Mouse (Mus musculus) C2C12 (cell line): Measurements from ENCODE around the gene Klhl41. TPM values are rescaled to one million over a fixed set of nuclear protein-coding genes. Genes with fewer than 3 reads are reported as not detected.

Experiments used
- H3K27me3 ChIP-seq: one replicate; pipeline ENCODE4 v1.6.1; 2011; ENCODE audit not compliant: control insufficient read depth, insufficient read depth, insufficient read length
- H3K36me3 ChIP-seq: one replicate; pipeline ENCODE4 v1.6.1; 2011; ENCODE audit not compliant: control insufficient read depth, insufficient read depth
- H3K4me3 ChIP-seq: one replicate; pipeline ENCODE4 v1.5.1; 2011; ENCODE audit warnings: mild to moderate bottlenecking, control low read depth; ENCODE audit not compliant: poor library complexity, insufficient read depth, severe bottlenecking
- H3K79me2 ChIP-seq: one replicate; pipeline ENCODE4 v1.6.1; 2011; ENCODE audit not compliant: control insufficient read depth, insufficient read depth
- H3K79me3 ChIP-seq: one replicate; pipeline ENCODE4 v1.6.1; 2011; ENCODE audit warnings: low read depth, control low read depth
- H3ac ChIP-seq: one replicate; pipeline ENCODE3; 2011; ENCODE audit warnings: low read depth; ENCODE audit not compliant: control insufficient read depth, insufficient read length
- CEBPB ChIP-seq: IDR thresholded peaks from one replicate; pipeline ENCODE4 v1.6.1; 2011; ENCODE audit warnings: low read depth, mild to moderate bottlenecking, control low read depth, moderate library complexity
- CTCF ChIP-seq: IDR thresholded peaks from one replicate; pipeline ENCODE4 v1.5.1; 2011; ENCODE audit not compliant: control insufficient read depth, insufficient read depth, insufficient read length
- FOSL1 ChIP-seq: IDR thresholded peaks from one replicate; pipeline ENCODE4 v1.8.0; 2011; ENCODE audit warnings: mild to moderate bottlenecking, low read length; ENCODE audit not compliant: poor library complexity, insufficient read depth, severe bottlenecking
- MAX ChIP-seq: IDR thresholded peaks from one replicate; pipeline ENCODE4 v1.6.1; 2011; ENCODE audit warnings: mild to moderate bottlenecking, control low read depth
- MYOD1 ChIP-seq: IDR thresholded peaks from one replicate; pipeline ENCODE4 v1.6.1; 2011; ENCODE audit warnings: low read depth; ENCODE audit not compliant: control insufficient read depth, insufficient read length
- MYOG ChIP-seq: IDR thresholded peaks from one replicate; pipeline ENCODE4 v1.6.1; 2011; ENCODE audit not compliant: control insufficient read depth, insufficient read length; ENCODE audit errors: extremely low read depth
- USF1 ChIP-seq: IDR thresholded peaks from one replicate; pipeline ENCODE4 v1.6.1; 2011; ENCODE audit warnings: low read depth, mild to moderate bottlenecking, control low read depth, moderate library complexity
- polyA plus RNA-seq: library from polyadenylated mRNA; unstranded; fragments of >200 nt; fragmentation: generic; extraction: Trizol; gene quantifications from one replicate; pipeline ENCODE4 v1.2.1, GENCODE M21; 2012; ENCODE audit warnings: missing spikeins

Gene Klhl41
- polyA plus RNA-seq, 1 experiment: 0.88 TPM

GRCm38 (mm10) chr2:69679990-69680389, 10.1 kb downstream of the Klhl41 start:
- TF ChIP-seq MYOG (no peak), MAX (no peak), MYOD1 (no peak), FOSL1 (no peak), CTCF (no peak), CEBPB (no peak), USF1 (no peak)
- H3K36me3 ChIP-seq: no peaks in the 10 kb centered on the region
- no peak overlapping the region for H3ac ChIP-seq
- no peaks in the 10 kb centered on the region for H3K79me2 ChIP-seq
- H3K27me3 ChIP-seq: no peaks in the 10 kb centered on the region
- no peaks in the 10 kb centered on the region for H3K79me3 ChIP-seq
- no peak overlapping the region for H3K4me3 ChIP-seq

- H3K79me2 ChIP-seq: no peaks in the 10 kb centered on the region
- H3ac ChIP-seq: no peak overlapping the region
- H3K36me3 ChIP-seq: peaks cover 2% of the 10 kb centered on the region
- no peaks in the 10 kb centered on the region for H3K79me3 ChIP-seq
- TF ChIP-seq MAX: no peak
- no peak for TF ChIP-seq CEBPB
- TF ChIP-seq MYOG: no peak
- no peak for TF ChIP-seq FOSL1
- TF ChIP-seq MYOD1: no peak
- TF ChIP-seq CTCF: no peak
- TF ChIP-seq USF1: no peak
- H3K4me3 ChIP-seq: no peak overlapping the region
- no peaks in the 10 kb centered on the region for H3K27me3 ChIP-seq
Observed at GRCm38 (mm10) chr2:69681931-69682330, 12.0 kb downstream of the Klhl41 start.

- Histone ChIP-seq H3K4me3 (no peak overlapping the region), H3K79me2 (no peaks in the 10 kb centered on the region), H3K36me3 (peaks cover 6% of the 10 kb centered on the region), H3K79me3 (no peaks in the 10 kb centered on the region), H3K27me3 (no peaks in the 10 kb centered on the region), H3ac (no peak overlapping the region)
- no peak for TF ChIP-seq CEBPB
- TF ChIP-seq MAX: no peak
- TF ChIP-seq CTCF: no peak
- no peak for TF ChIP-seq USF1
- TF ChIP-seq MYOD1: no peak
- no peak for TF ChIP-seq FOSL1
- TF ChIP-seq MYOG: no peak
Observed at GRCm38 (mm10) chr2:69683036-69683805, 13.3 kb downstream of the Klhl41 start.

- Histone ChIP-seq H3K79me3 (no peaks in the 10 kb centered on the region), H3ac (no peak overlapping the region), H3K27me3 (no peaks in the 10 kb centered on the region), H3K79me2 (no peaks in the 10 kb centered on the region), H3K4me3 (no peak overlapping the region), H3K36me3 (peaks cover 11% of the 10 kb centered on the region)
- TF ChIP-seq CTCF (no peak), MAX (no peak), MYOG (no peak), FOSL1 (no peak), MYOD1 (no peak), CEBPB (no peak), USF1 (no peak)
Observed at GRCm38 (mm10) chr2:69684488-69684887, 14.6 kb downstream of the Klhl41 start.

- TF ChIP-seq USF1 (no peak), MAX (no peak), FOSL1 (no peak), CTCF (no peak), CEBPB (no peak), MYOG (no peak), MYOD1 (no peak)
- Histone ChIP-seq H3K79me2 (no peaks in the 10 kb centered on the region), H3K36me3 (peaks cover 30% of the 10 kb centered on the region), H3ac (no peak overlapping the region), H3K27me3 (no peaks in the 10 kb centered on the region), H3K79me3 (no peaks in the 10 kb centered on the region), H3K4me3 (no peak overlapping the region)
Observed at GRCm38 (mm10) chr2:69690214-69690613, 20.3 kb downstream of the Klhl41 start.
